9 mouse cellular contexts compared by ENCODE assay signal in genomic region chr1:85897901-85898760, GRCm38 (mm10). TPM values are rescaled to one million over a fixed set of nuclear protein-coding genes. Genes with fewer than 3 reads are reported as not detected.
DNase-seq lines count a peak whose midpoint lies in the region; ATAC-seq and TF ChIP-seq lines count a peak whose summit lies in the region.
"Had no signal": no experiment of that assay in that cellular context is flagged by ENCODE, and none has a peak within 500 bp of the region (broad histone marks: within the 10 kb centered on the region; RNA-seq: fewer than 3 reads in every experiment).

No protein-coding gene starts in this region.

- H3K27ac ChIP-seq in gastrocnemius, adult 2 months: peak overlapping the region; percentile 25; the same call in 1 of the 2 replicates
- H3K27ac ChIP-seq in limb, embryonic 13.5 days: peak overlapping the region; percentile 69

- H3K9ac ChIP-seq in limb, embryonic 13.5 days: peak overlapping the region; percentile 13; the same call in 1 of the 2 replicates

- DNase-seq in gastrocnemius, adult 2 months: no peak
- no peak for DNase-seq in gastrocnemius, postnatal 36 days
- DNase-seq in right cerebral cortex, adult 18-20 months: peak; percentile 61
- DNase-seq in right cerebral cortex, postnatal 36 days (ENCODE audit: low spot score in 2 of 2): no peak
- no peak for DNase-seq in spleen, postnatal 10 days (ENCODE audit: low spot score in 2 of 2)
- no peak for DNase-seq in thymus, adult 18-20 months

- ATAC-seq in limb, embryonic 13.5 days (ENCODE audit: low FRiP score, low read depth): no peak
- ATAC-seq in erythroid progenitor cell, adult 5-6 weeks (replicated peaks; ENCODE audit: low FRiP score, poor library complexity, severe bottlenecking): no peak

- 14% methylated on average over 8 of the region's 8 CpGs for WGBS in limb, embryonic 13.5 days

- no peak for TF ChIP-seq CTCF in gastrocnemius, adult 2 months (IDR thresholded peaks at IDR 0.05)

- H3K36me3 ChIP-seq in limb, embryonic 13.5 days: peaks cover 5% of the 10 kb centered on the region

- peak overlapping the region; percentile 79 for H3K4me2 ChIP-seq in limb, embryonic 13.5 days (replicated peaks)

- H3K27me3 ChIP-seq in limb, embryonic 13.5 days: no peaks in the 10 kb centered on the region

- peaks cover 77% of the 10 kb centered on the region for H3K4me1 ChIP-seq in limb, embryonic 13.5 days

- H3K9me3 ChIP-seq in limb, embryonic 13.5 days: 0 out of 2 replicates have a peak, but pooled peaks cover under 1% of the 10 kb centered on the region

- intact Hi-C loops in gastrocnemius, adult 2 months (cut with DNase I): no loop called here
- intact Hi-C loops in gastrocnemius, postnatal 36 days (cut with DNase I): no loop called here

- no peak overlapping the region for H3K4me3 ChIP-seq in gastrocnemius, adult 2 months
- H3K4me3 ChIP-seq in limb, embryonic 13.5 days: no peak overlapping the region

RNA-seq across cellular contexts. Expression of gene Itm2c, which starts 4.0 kb away (rescaled TPM):
- 10 to 100 TPM; 22.3 to 23.1 TPM for total RNA-seq in gastrocnemius, adult 2 months (2021)
- 10 to 100 TPM; 20.7 to 27.2 TPM for total RNA-seq in gastrocnemius, postnatal 36 days (2021)
- polyA plus RNA-seq in limb, embryonic 13.5 days (2015; fragmentation: Nextera tagmentation; extraction: Ambion mirVana): 289 and 290 TPM in 2 replicates
- total RNA-seq in erythroid progenitor cell, adult 5-6 weeks (2015; ENCODE audit: low replicate concordance): 3.4 and 9.4 TPM in 2 replicates
- 6.3 and 12.1 TPM in 2 replicates for total RNA-seq in erythroid progenitor cell, adult 5-6 weeks (2017; ENCODE audit: low replicate concordance)

RNA-seq across cellular contexts. Expression of gene 4933407L21Rik, which starts 30.2 kb away (rescaled TPM):
- under 1 TPM in 1 of 2 experiments, not detected in 1; 0.36 TPM for total RNA-seq in gastrocnemius, adult 2 months (2021)
- total RNA-seq in gastrocnemius, postnatal 36 days (2021): not detected
- 0.56 and 0.77 TPM in 2 replicates for polyA plus RNA-seq in limb, embryonic 13.5 days (2015; fragmentation: Nextera tagmentation; extraction: Ambion mirVana)
- not detected in 2 replicates for total RNA-seq in erythroid progenitor cell, adult 5-6 weeks (2015; ENCODE audit: low replicate concordance)
- total RNA-seq in erythroid progenitor cell, adult 5-6 weeks (2017; ENCODE audit: low replicate concordance): not detected in 2 replicates
- total RNA-seq: liver, adult 2 months had no signal
- polyA plus RNA-seq: liver, adult 2 months had no signal
